Mouse (Mus musculus): ENCODE measurements around the gene Zfp398.

The Zfp398 gene

DNA sequence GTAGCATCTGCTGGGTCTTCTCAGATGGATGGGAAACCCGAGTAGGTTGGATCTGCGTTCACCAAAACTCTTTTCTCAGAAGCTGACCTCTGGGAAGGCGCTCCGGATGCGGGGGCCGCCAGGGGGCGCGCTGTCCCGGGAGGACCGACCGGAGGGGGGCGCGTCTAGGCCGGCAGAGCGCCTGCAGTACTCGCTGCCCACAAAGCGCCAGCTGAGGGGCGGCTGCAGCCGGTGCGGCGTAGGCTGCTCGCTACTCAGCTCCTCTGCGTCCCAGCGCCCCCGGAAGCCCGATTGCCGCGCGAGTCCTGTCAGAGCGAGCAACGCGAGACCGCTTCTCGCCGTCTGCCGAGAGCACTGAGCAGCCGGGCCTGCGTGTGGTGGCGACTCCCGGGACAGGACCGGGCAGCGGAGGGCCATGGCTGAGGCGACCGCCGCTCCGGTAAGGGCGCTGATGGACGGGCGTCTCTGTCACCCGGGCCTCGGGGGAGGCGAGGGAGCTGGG, at the start of gene Zfp398:
Gene Zfp398 (plus strand): TSS at position 180 of the 502 bp plus-strand sequence.
- DNase-seq, result peak; percentile 97 to 98

DNA sequence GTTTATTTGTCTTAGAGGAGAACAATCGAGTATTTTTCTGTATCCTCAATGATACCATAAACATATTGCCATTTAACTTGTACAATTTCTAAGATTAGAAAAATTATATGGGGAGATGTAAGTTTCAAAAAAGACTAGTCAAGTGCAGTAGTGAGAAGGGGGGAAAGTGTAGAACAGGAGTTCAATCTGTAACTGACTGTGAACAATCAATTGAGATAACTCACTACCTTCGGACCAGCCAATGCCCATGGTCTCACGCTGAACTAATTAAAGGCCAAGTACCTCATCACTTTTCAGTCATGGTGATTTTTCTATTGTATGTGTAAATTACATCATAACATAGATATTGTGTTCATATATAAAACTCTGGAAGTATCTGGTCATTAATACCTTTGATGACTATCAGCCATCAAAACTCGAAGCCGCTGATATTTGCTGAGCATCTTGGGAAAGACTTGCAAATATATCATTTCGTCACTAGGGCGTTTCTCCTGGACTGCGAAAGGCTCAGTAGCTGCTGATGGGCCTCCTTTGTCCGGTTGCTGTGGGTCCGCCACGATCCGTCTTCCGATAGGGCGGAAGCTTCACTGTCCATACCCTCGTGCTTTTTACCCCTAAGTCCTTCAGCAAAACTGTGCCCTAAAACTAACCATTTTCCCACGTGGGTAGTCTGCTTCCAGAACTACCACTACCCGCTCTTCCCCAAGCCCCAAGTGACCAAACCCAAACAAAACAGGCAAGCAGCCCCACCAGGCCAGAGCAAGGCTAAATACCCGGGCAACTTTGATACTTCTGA, 47.3 kb upstream of the Zfp398 start:
- DNase-seq, result peak; percentile 78 to 88

DNA sequence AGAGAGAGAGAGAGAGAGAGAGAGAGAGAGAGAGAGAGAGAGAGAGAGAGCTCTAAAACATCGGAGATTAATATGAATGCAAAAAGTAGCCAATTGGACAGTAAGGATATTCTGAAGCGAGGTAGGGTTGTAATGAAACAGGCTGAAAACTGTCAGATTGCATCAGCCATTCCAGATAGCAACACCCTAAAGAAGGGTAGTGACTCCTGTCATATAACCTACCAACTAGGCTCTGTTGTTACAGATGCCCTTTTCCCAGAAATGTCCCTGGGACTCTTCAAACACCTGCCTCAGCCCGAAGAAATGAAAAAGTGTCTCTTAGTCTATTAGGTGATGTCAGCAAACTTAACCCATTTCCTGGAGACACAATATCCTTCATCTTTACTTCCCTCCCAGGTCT, 46.6 kb upstream of the Zfp398 start:
- no peak for DNase-seq

- DNase-seq, result peak; percentile 39 to 56
These were observed 44.7 kb upstream of the Zfp398 start for GRCm38 (mm10) chr6:47790745-47791144.

- DNase-seq, result no peak
These were observed 42.9 kb upstream of the Zfp398 start for GRCm38 (mm10) chr6:47792533-47792932.

- DNase-seq, result no peak
These were observed 42.2 kb upstream of the Zfp398 start for GRCm38 (mm10) chr6:47793284-47793683.

DNA sequence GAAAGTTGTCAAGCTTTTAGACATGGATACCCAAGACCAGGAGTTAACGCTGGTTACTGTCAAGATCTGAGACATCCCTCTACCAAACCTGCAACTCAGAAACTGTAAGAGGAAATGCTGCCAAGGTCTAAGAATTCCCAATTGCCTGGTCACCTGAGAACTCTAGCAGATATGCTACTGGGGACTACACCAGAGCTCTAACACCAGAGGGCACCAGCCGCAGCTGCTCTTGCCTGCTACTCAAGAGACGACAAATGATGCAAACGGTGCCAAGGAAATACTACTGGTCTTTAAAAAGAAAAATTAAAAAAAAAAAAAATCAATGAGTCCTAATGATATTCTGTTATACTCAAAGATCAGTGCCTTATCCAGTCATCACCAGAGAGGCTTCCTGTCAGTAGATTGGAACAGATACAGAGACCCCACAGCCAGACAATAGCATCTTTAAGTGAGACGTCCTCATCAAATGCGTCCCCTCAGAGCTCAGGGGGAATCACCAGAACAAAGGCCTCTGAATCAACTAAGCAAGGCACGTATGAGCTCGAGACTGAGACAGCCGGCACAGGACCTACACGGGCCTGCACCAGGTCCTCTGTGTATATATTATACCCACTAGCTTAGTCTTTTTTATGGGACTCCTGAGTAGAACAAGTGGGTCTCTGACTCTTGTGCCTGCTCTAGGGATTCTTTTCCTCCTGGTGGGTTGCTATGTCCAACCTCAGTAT, 41.2 kb upstream of the Zfp398 start:
- DNase-seq, result peak; percentile 49 to 69

- peak; percentile 70 to 78 for DNase-seq
These were observed 36.4 kb upstream of the Zfp398 start for GRCm38 (mm10) chr6:47799079-47799478.

DNA sequence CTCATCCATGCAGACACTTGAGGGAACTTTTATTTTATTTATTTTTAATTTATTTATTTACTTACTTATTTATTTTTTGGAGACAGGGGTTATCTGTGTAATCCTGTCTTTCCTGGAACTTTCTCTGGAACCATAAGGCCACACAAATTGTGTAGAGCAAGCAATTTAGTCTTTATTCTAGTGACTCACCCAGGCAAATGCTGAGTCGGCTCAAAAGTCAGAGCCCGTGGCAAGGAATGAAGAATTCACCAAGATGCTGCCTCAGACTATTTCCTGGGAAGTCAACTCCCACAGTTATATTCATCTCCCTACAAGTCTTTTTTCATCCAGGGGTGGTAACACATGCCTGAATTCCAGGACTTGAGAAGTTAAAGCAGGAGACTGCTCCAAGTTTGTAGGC, 29.9 kb upstream of the Zfp398 start:
- no peak for DNase-seq

GRCm38 (mm10) chr6:47807419-47807818, 28.0 kb upstream of the Zfp398 start:
- DNase-seq, result no peak

- no peak for DNase-seq
These were observed 26.9 kb upstream of the Zfp398 start for GRCm38 (mm10) chr6:47808545-47808944.

DNA sequence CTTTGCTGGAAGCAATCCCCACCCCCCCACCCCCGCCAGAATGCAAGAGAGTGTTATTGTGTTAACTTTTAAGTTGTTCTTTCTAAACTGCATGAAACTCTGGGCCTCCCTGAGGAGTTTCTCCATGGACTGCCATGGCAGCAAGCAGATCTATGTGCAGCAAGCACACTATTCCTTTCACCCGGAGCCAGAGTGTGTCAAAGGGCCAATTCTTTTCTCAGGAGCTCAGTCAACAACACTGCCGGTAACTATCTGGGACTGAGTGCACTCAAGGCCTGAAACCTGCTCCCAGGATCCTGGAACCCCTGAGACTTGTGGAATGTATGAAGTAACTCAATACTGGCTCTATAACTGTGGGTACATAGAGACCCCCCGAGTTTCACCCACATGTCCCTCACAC, 26.4 kb upstream of the Zfp398 start:
- DNase-seq, result no peak

- no peak for DNase-seq
These were observed 25.3 kb upstream of the Zfp398 start for GRCm38 (mm10) chr6:47810181-47810580.

DNA sequence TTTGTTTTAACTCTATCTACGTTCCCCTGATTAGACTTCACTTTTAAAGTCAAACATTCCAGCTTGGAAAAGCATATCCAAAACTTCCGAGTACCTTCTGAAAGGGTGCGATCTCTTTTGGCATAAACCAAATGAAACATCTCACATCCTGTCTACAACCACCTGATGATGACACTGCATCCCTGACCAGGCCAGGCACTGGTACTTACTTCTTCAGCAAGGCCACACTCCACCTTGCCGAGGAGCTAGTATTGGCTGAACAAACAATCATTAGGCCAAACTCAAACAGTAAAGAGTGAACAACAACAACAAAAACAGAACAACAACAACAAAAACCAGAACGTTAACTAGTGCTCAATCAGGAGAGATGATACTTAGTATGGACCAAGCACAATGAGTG, 24.1 kb upstream of the Zfp398 start:
- no peak for DNase-seq

DNA sequence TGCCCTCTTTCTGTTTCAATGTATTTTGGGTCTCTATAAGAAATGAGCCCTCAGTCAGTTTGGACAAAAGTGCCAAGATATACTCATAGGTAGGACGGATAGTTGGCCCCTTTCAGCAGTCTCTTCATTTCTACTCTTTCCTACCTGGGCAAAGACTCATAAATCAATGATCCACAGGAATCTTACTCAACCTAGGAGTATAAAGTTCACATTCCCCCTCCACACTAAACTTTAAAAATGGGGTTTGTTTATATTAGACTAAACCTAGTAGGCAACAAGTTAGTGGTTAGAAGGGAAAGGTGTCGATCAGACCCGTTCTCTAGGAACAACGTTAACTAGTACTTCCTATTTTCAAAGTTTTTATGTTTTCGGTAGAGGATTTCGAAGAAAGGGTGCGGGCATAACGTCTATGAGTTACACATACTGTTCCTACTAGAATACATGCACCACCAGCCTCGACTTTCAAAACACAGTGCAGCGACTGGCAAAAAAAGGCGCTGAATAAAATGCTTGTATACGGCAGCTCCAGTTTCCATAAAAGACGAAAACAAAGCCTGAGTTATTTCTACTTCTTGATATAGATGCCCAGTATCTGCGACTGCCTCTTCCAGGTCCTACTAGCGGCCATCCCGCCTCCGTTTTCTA, 23.1 kb upstream of the Zfp398 start:
- no peak for DNase-seq

DNA sequence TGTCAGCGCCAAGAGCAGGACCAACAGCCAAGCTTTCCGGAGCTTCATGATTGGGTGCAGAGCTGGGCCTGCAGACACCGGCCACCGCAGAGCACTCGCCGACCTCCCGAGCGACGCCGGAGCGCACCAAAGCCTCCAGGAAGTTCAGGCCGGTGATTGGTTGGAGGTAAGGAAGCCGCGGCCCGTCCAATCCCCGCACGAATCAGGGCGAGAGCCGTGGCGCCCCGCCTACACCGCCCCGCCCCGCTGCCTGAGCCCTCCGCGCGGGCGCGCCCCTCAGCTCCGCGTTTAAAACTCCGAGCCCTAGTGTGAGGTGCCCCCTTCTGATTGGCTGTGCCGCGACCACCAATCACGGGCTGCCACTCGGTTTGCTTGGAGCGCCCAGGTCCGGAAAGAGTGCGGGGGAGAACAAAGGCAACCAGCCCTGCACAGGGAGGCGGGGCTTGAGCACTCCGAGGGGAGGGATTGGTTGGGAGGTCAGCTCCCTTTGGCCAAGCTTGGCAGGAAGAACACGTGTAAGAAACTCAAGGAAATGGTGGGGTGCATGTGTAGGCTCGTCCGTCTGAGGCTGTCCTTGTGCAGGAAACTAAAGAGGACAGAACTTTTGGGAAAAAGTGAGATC, 22.1 kb upstream of the Zfp398 start, which contains the start of gene Pdia4:
Gene Pdia4 (minus strand): TSS at position 174 of the 622 bp plus-strand sequence.
- DNase-seq, result peak; percentile 98 to 99

GRCm38 (mm10) chr6:47816151-47816550, 19.3 kb upstream of the Zfp398 start:
- no peak for DNase-seq

GRCm38 (mm10) chr6:47818721-47819120, 16.7 kb upstream of the Zfp398 start:
- no peak for DNase-seq

DNA sequence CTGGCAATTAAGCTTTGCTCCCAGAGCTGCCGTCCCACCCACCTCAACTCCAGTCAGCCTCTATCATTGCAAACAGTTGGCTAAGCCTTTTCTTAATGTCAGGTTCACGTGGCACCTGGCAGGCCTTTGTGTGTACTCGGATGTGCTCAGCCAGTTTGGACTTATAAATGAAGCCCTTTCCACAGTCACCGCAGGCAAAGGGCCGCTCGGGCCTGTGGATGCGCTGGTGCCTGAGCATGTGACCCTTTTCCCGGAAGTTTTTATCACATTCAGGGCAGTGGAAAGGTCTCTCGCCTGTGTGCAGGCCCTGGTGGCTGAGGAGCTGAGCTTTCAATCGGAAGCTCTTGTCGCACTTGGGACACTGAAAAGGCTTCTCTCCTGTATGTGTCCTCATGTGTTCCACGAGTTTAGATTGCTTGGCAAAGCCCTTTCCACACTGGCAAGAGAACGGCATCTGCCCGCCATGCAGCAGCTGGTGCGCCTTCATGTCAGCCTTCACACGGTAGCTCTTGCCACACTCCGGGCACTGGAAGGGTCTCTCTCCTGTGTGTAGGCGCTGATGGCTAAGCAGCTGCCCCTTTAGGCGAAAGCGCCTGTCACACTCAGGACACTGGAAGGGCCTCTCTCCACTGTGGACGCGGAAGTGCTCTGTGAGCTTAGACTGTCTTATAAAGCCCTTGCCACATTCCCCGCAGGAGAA, 15.7 kb upstream of the Zfp398 start:
- DNase-seq, result no peak

- DNase-seq, result no peak
These were observed 14.2 kb upstream of the Zfp398 start for GRCm38 (mm10) chr6:47821236-47821635.

GRCm38 (mm10) chr6:47821776-47822175, 13.7 kb upstream of the Zfp398 start:
- no peak for DNase-seq

DNA sequence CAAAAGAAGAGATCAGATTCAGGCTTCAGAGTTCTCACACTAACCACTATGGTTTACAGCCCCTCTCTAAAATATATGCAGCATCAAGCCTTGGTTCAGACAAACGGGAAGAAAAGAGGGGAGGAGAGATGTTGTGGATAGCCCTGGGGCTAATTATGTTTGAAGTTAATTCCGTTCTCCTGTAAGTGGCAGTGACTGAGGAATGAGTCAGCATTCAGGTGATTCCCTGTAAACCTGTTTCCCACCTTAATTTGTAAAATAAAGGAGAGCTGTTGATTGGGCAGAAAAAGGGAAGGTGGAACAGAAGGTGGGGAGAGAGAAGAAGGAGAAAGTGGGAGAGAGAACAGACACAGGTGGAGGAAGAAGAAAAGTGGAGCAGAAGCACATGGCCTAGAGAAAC, 11.2 kb upstream of the Zfp398 start:
- no peak for DNase-seq

All from kidney, postnatal 4 days (tissue).